Mouse (Mus musculus) hindbrain, embryonic 15.5 days (tissue): ENCODE measurements around the gene Sema4b. TPM values are rescaled to one million over a fixed set of nuclear protein-coding genes. Genes with fewer than 3 reads are reported as not detected.

Source experiments
- ATAC-seq: fragments of 200-750 bp; cut with Nextera tagmentation; 2 replicates; pipeline ENCODE4 v1.8.0; 2017; ENCODE audit warnings: low read depth, moderate number of reproducible peaks, moderate TSS enrichment; ENCODE audit not compliant: low FRiP score
- H3K27ac ChIP-seq: fragments of 300-500 bp; sonication (generic); replicated peaks from 2 replicates; pipeline ENCODE4 v1.5.1; 2015; ENCODE audit warnings: mild to moderate bottlenecking, inconsistent platforms
- H3K27me3 ChIP-seq: fragments of 300-500 bp; sonication (generic); 2 replicates; pipeline ENCODE4 v1.6.1; 2015; ENCODE audit warnings: control low read depth, inconsistent platforms
- H3K36me3 ChIP-seq: fragments of 300-500 bp; sonication (generic); 2 replicates; pipeline ENCODE4 v1.6.1; 2015; ENCODE audit warnings: control low read depth, inconsistent platforms
- H3K4me1 ChIP-seq: fragments of 300-500 bp; sonication (generic); replicated peaks from 2 replicates; pipeline ENCODE4 v1.6.1; 2015; ENCODE audit warnings: control low read depth, inconsistent platforms
- H3K4me2 ChIP-seq: fragments of 300-500 bp; sonication (generic); 2 replicates; pipeline ENCODE4 v1.6.1; 2015; ENCODE audit warnings: moderate library complexity, mild to moderate bottlenecking, inconsistent platforms
- H3K4me3 ChIP-seq: fragments of 300-500 bp; sonication (generic); 2 replicates; pipeline ENCODE4 v1.5.1; 2015; ENCODE audit warnings: mild to moderate bottlenecking, inconsistent platforms
- H3K9ac ChIP-seq: fragments of 300-500 bp; sonication (generic); 2 replicates; pipeline ENCODE4 v1.6.1; 2015; ENCODE audit warnings: inconsistent platforms
- H3K9me3 ChIP-seq: fragments of 300-500 bp; sonication (generic); 2 replicates; pipeline ENCODE4 v1.6.1; 2016; ENCODE audit warnings: control low read depth, inconsistent platforms
- WGBS: fragments of 180-500 bp; shearing (Covaris S2); methylation state at CpG from one replicate; pipeline ENCODE4 v1.1.7; 2015; 5-methylcytosine and 5-hydroxymethylcytosine counted together
- polyA plus RNA-seq: library from polyadenylated mRNA; unstranded; fragments of >200 nt; fragmentation: Nextera tagmentation; extraction: Ambion mirVana; gene quantifications from 2 replicates; pipeline ENCODE4 v1.2.1, GENCODE M21; 2015

Sema4b gene
- polyA plus RNA-seq, 1 experiment from 2014 or later, result 25.7 TPM

DNA sequence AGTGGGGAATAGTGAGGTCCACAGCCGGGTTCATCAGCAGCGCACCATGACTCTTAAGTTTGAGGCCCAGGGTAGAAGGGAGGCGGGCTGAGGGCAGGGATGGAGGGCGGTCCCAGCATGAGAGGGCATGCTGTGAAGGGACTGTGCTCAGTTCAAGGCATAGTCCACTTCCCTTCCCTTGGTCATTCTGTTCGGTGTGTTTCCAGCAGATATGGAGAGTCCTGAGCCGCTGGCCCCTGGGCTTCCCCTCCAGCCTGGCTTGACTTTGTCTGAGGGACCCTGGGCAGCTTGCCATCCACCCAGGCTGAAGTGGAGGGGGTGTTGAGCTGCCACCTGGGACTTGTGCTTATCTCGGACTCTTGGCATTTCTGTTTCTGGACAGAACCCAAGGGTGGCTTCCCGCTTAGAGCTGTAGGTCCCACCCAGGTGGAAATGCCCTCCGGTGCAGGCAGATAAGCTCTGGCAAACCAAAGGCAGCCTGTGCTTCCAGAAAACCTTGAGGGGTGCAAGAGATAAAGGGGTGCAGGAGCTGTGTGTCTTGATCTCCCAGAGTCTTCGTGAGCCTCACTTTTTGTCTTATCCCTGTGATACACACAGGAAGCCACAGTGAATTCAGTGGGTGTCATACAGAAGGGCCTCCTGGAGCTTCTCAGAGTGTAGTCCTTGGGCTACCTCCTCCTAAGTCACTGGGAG lies 22.2 kb downstream of the Sema4b start:
- Histone ChIP-seq H3K27ac (no peak overlapping the region), H3K9ac (no peak overlapping the region), H3K4me1 (peaks cover 25% of the 10 kb centered on the region), H3K4me3 (no peak overlapping the region), H3K27me3 (no peaks in the 10 kb centered on the region), H3K4me2 (no peak overlapping the region), H3K9me3 (no peaks in the 10 kb centered on the region), H3K36me3 (0 out of 2 replicates have a peak, but pooled peaks cover 6% of the 10 kb centered on the region)
- no peak for ATAC-seq
- 68% methylated on average over 10 of the region's 10 CpGs for WGBS

GRCm38 (mm10) chr7:80209669-80210068 lies 23.0 kb downstream of the Sema4b start:
- Histone ChIP-seq H3K9ac (no peak overlapping the region), H3K36me3 (0 out of 2 replicates have a peak, but pooled peaks cover 8% of the 10 kb centered on the region), H3K4me1 (peaks cover 17% of the 10 kb centered on the region), H3K27me3 (no peaks in the 10 kb centered on the region), H3K9me3 (no peaks in the 10 kb centered on the region), H3K4me3 (no peak overlapping the region), H3K4me2 (no peak overlapping the region), H3K27ac (no peak overlapping the region)
- no peak for ATAC-seq
- 89% methylated on average over 6 of the region's 6 CpGs for WGBS

DNA sequence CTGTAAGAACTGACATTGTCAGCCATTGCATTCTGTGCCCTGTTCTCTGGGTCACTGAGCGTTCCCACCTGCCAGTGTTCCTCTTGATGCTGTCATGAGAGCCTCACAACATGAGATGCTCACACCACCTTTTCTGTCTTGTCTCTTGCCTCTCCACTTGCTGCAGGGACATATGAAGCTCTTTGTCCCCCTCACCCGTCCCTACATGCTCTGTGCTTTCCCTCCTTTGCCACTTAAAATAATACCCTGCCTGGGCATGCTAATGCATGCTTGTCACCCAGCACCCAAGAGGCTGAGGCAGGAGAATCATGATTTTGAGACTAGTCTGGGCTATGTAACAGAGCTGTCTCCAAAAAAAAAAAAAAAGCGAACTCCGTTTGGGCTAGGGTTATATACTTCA lies 24.3 kb downstream of the Sema4b start:
- Histone ChIP-seq H3K4me3 (no peak overlapping the region), H3K27me3 (no peaks in the 10 kb centered on the region), H3K4me2 (no peak overlapping the region), H3K36me3 (peaks cover 8% of the 10 kb centered on the region; the same call in 1 of the 2 replicates), H3K9ac (no peak overlapping the region), H3K4me1 (peaks cover 25% of the 10 kb centered on the region), H3K9me3 (no peaks in the 10 kb centered on the region), H3K27ac (no peak overlapping the region)
- ATAC-seq, result no peak
- 86% methylated on average over 4 of the region's 4 CpGs for WGBS

DNA sequence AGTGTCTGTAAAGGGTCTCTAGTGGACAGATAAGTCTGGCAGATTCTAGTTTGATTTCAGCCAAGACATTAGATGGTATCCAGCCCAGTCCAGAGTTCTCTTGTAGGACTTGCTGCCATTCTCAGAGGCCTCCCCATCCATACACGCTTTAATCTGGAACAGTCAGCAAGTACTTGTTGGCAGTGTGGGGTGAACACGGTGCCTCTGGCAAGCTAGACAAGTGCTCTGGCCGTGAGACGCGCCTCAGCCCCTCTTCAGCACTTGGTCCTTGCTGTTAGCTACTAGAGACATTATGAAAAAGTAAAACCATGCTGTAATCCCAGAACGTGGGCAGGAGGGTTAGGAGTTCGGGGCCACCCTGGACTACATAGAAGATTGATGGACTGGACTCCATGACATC lies 27.0 kb downstream of the Sema4b start:
- Histone ChIP-seq H3K4me3 (no peak overlapping the region), H3K4me1 (peaks cover 13% of the 10 kb centered on the region), H3K27ac (no peak overlapping the region), H3K9ac (no peak overlapping the region), H3K36me3 (peaks cover 29% of the 10 kb centered on the region), H3K9me3 (no peaks in the 10 kb centered on the region), H3K27me3 (no peaks in the 10 kb centered on the region), H3K4me2 (no peak overlapping the region)
- ATAC-seq, result no peak
- 90% methylated on average over 7 of the region's 7 CpGs for WGBS

DNA sequence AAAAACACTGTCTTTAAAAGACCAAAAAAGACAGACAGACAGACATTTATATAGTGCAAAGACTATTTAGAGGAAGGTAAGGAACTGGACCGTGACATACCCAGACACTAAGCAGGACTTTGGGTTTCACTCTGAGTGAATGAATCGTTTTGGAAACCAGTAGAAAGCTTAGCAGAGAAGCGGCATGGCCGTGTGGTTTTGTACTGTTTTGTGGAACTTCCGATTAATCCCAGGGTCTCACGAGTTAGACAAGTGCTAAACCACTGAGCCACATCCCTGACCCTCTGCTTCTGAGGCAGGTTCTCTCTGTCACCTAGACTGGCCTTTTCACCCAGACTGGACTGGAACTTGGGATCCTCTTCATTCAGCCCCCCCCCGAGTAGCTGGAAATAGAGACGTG lies 27.8 kb downstream of the Sema4b start:
- peaks cover 37% of the 10 kb centered on the region for H3K36me3 ChIP-seq
- H3K9ac ChIP-seq, result no peak overlapping the region
- no peak overlapping the region for H3K27ac ChIP-seq

GRCm38 (mm10) chr7:80215398-80215797 lies 28.8 kb downstream of the Sema4b start:
- no peak overlapping the region for H3K4me2 ChIP-seq
- no peaks in the 10 kb centered on the region for H3K9me3 ChIP-seq
- H3K4me3 ChIP-seq, result no peak overlapping the region
- H3K27me3 ChIP-seq, result no peaks in the 10 kb centered on the region
- 17% methylated on average over 4 of the region's 4 CpGs for WGBS
- H3K4me1 ChIP-seq, result peaks cover 8% of the 10 kb centered on the region
- H3K27ac ChIP-seq, result peak overlapping the region; percentile 61
- ATAC-seq, result peak; percentile 82
- no peak overlapping the region for H3K9ac ChIP-seq
- peaks cover 47% of the 10 kb centered on the region for H3K36me3 ChIP-seq

More for the DNA sequence above, 27.8 kb downstream of the Sema4b start:
- Histone ChIP-seq H3K4me1 (peaks cover 8% of the 10 kb centered on the region), H3K27me3 (no peaks in the 10 kb centered on the region), H3K4me2 (no peak overlapping the region), H3K4me3 (no peak overlapping the region), H3K9me3 (no peaks in the 10 kb centered on the region)
- ATAC-seq, result no peak
- 87% methylated on average over 8 of the region's 8 CpGs for WGBS

DNA sequence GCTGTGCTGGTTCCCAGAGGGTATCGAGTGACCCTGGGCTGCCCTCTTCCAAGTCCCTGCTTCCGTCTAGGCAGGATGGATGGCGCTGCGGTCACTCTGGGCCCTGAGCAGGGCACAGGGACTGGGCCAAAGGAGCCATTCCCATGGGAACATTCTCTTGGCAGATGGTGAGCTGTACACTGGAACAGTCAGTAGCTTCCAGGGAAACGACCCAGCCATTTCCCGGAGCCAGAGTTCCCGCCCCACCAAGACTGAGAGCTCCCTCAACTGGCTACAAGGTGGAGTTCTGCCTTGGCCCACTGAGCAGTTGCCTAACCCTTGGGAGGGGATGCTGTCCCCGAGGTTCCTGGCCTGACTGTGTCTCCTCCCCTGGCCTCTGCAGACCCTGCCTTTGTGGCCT lies 29.9 kb downstream of the Sema4b start:
- H3K4me2 ChIP-seq, result no peak overlapping the region
- H3K9ac ChIP-seq, result no peak overlapping the region
- ATAC-seq, result peak; percentile 72
- H3K9me3 ChIP-seq, result no peaks in the 10 kb centered on the region
- WGBS, result 51% methylated on average over 8 of the region's 8 CpGs
- no peak overlapping the region for H3K27ac ChIP-seq
- H3K4me1 ChIP-seq, result peaks cover 8% of the 10 kb centered on the region
- H3K36me3 ChIP-seq, result peaks cover 58% of the 10 kb centered on the region
- no peaks in the 10 kb centered on the region for H3K27me3 ChIP-seq
- H3K4me3 ChIP-seq, result no peak overlapping the region

DNA sequence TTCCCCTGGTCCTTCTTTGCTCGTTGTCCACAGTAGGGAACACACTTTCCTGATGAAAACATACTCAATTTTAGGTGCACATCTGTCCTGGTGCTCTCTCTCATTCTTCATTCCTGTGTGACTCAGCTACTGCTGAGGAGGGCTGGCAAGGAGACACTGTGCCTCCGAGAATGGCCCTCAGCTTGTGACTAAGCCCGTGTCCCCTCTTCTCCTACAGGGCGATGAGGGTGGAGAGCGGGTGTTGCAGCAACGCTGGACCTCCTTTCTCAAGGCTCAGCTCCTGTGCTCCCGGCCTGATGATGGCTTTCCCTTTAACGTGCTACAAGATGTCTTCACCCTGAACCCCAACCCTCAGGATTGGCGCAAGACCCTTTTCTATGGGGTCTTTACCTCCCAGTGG lies 32.0 kb downstream of the Sema4b start:
- Histone ChIP-seq H3K27ac (no peak overlapping the region), H3K36me3 (peaks cover 71% of the 10 kb centered on the region), H3K27me3 (no peaks in the 10 kb centered on the region), H3K9me3 (no peaks in the 10 kb centered on the region), H3K4me3 (no peak overlapping the region), H3K9ac (no peak overlapping the region), H3K4me2 (no peak overlapping the region), H3K4me1 (peaks cover 8% of the 10 kb centered on the region)
- 96% methylated on average over 9 of the region's 9 CpGs for WGBS
- ATAC-seq, result no peak

DNA sequence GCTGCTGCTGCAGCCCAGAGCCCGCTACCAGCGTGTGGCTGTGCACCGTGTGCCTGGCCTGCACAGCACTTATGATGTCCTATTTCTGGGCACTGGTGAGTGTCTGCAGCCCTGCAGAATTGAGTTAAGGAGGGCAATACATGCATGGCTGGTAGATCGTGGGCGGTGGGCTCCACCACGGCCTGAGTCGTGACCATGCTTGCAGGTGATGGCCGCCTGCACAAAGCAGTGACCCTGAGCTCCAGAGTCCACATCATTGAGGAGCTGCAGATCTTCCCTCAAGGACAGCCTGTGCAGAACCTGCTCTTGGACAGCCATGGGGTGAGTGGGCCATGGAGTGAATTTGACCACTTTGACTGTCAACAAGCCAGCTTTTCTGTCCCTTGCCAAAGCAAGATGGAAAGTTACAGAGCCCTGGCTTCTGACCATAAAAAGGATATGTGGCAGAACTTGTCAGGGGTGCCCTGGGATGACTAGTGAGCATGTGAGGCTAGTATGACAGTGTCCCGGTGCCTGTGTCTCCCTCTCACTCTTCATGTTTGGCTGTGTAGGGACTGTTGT lies 33.7 kb downstream of the Sema4b start:
- Histone ChIP-seq H3K9ac (no peak overlapping the region), H3K27me3 (no peaks in the 10 kb centered on the region), H3K4me2 (no peak overlapping the region), H3K4me3 (no peak overlapping the region), H3K27ac (no peak overlapping the region), H3K36me3 (peaks cover 82% of the 10 kb centered on the region), H3K9me3 (no peaks in the 10 kb centered on the region), H3K4me1 (peaks cover 6% of the 10 kb centered on the region)
- no peak for ATAC-seq
- WGBS, result 96% methylated on average over 9 of the region's 9 CpGs

GRCm38 (mm10) chr7:80221179-80221750 lies 34.6 kb downstream of the Sema4b start:
- Histone ChIP-seq H3K4me3 (no peak overlapping the region), H3K4me1 (no peaks in the 10 kb centered on the region), H3K27me3 (no peaks in the 10 kb centered on the region), H3K9me3 (no peaks in the 10 kb centered on the region), H3K4me2 (no peak overlapping the region), H3K36me3 (peaks cover 88% of the 10 kb centered on the region), H3K27ac (no peak overlapping the region), H3K9ac (no peak overlapping the region)
- WGBS, result 85% methylated on average over 4 of the region's 4 CpGs
- no peak for ATAC-seq

GRCm38 (mm10) chr7:80227065-80227464 lies 40.4 kb downstream of the Sema4b start:
- no peak overlapping the region for H3K4me3 ChIP-seq
- no peak overlapping the region for H3K27ac ChIP-seq
- H3K4me1 ChIP-seq, result peaks cover 5% of the 10 kb centered on the region
- H3K36me3 ChIP-seq, result peaks cover 35% of the 10 kb centered on the region
- no peak overlapping the region for H3K4me2 ChIP-seq
- no peak overlapping the region for H3K9ac ChIP-seq
- 95% methylated on average over 4 of the region's 4 CpGs for WGBS
- H3K27me3 ChIP-seq, result 0 out of 2 replicates have a peak, but pooled peaks cover 5% of the 10 kb centered on the region
- no peak for ATAC-seq
- H3K9me3 ChIP-seq, result no peaks in the 10 kb centered on the region

GRCm38 (mm10) chr7:80230196-80230595 lies 43.6 kb downstream of the Sema4b start:
- peaks cover 9% of the 10 kb centered on the region for H3K36me3 ChIP-seq
- H3K4me3 ChIP-seq, result no peak overlapping the region
- no peaks in the 10 kb centered on the region for H3K9me3 ChIP-seq
- ATAC-seq, result no peak
- no peak overlapping the region for H3K9ac ChIP-seq
- no peak overlapping the region for H3K4me2 ChIP-seq
- H3K4me1 ChIP-seq, result peaks cover 27% of the 10 kb centered on the region
- 0 out of 2 replicates have a peak, but pooled peaks cover 5% of the 10 kb centered on the region for H3K27me3 ChIP-seq
- WGBS, result 49% methylated on average over 6 of the region's 6 CpGs
- H3K27ac ChIP-seq, result no peak overlapping the region
